Mouse (Mus musculus) left cerebral cortex, adult 2 months (tissue): ENCODE measurements around the gene Lbhd1. TPM values are rescaled to one million over a fixed set of nuclear protein-coding genes. Genes with fewer than 3 reads are reported as not detected.
A peak's percentile ranks its signal among the peaks of the same experiment; 100 is the strongest.
"Not testable (repeated sequence)": the region's sequence is repeated elsewhere in the genome, so short reads cannot be mapped to it uniquely, and the experiment has no call there.

Experiments
- DNase-seq, 2 experiments: peaks; one replicate each; pipeline ENCODE4 v3.0.0; 2021 to 2022; ENCODE audit warnings: low spot score in 2 of 2, mixed read lengths in 1 of 2; ENCODE audit errors: extremely low spot score in 1 of 2
- H3K27ac ChIP-seq: fragments of 200-600 bp; 2 replicates; pipeline ENCODE4 v1.8.1; 2022
- H3K4me3 ChIP-seq: fragments of 200-600 bp; 2 replicates; pipeline ENCODE4 v1.8.1; 2022
- CTCF ChIP-seq: fragments of 200-600 bp; IDR thresholded peaks from 2 replicates; pipeline ENCODE4 v1.8.1; 2022; ENCODE audit warnings: antibody characterized with exemption, mild to moderate bottlenecking, moderate library complexity
- intact Hi-C: fragments of 180-260 bp; cut with DNase I; formaldehyde crosslinking; loops from one replicate; pipeline ENCODE4 v1.15.1; 2025
- total RNA-seq, 2 experiments: library from RNA; stranded (reverse); gene quantifications; 2 replicates each; pipeline ENCODE4 v1.2.3; 2021

The Lbhd1 gene
- total RNA-seq, 2 experiments from 2014 or later = 6.5 to 9.3 TPM

GRCm38 (mm10) chr19:8875031-8875430 lies 8.5 kb upstream of the Lbhd1 start:
- intact Hi-C loops = no loop called here
- Histone ChIP-seq H3K4me3 (no peak overlapping the region), H3K27ac (no peak overlapping the region)
- no peak for DNase-seq
- no peak for TF ChIP-seq CTCF

GRCm38 (mm10) chr19:8880311-8881033 lies 3.1 kb upstream of the Lbhd1 start, which contains the start of gene Uqcc3:
TSS of gene Uqcc3 (minus strand) at chr19:8880923.
- TF ChIP-seq CTCF = no peak

GRCm38 (mm10) chr19:8881034-8881392 lies 2.5 kb upstream of the Lbhd1 start:
- peak overlapping the region; percentile 95 for H3K27ac ChIP-seq
- no peak for DNase-seq
- peak overlapping the region; percentile 90 for H3K4me3 ChIP-seq
- TF ChIP-seq CTCF = no peak
- intact Hi-C loops = no loop called here

More at GRCm38 (mm10) chr19:8880311-8881033, 3.1 kb upstream of the Lbhd1 start, which contains the start of gene Uqcc3:
- Histone ChIP-seq H3K4me3 (peak within 1 kb of the TSS; percentile 90), H3K27ac (peak within 1 kb of the TSS; percentile 95)
- peak; percentile 86 for DNase-seq
- intact Hi-C loops = no loop called here

- DNase-seq = no peak
- intact Hi-C loops = loop anchor here (5.0 kb wide), 1 partner anchor 45 kb away; no protein-coding TSS in a partner anchor
These were observed 3.5 kb downstream of the Lbhd1 start for GRCm38 (mm10) chr19:8886916-8887584.

GRCm38 (mm10) chr19:8887585-8888463 lies 4.3 kb downstream of the Lbhd1 start:
- TF ChIP-seq CTCF = no peak
- DNase-seq = no peak
- Histone ChIP-seq H3K27ac (peak overlapping the region; percentile 84), H3K4me3 (peak overlapping the region; percentile 81)
- intact Hi-C loops = loop anchor here (5.0 kb wide), 1 partner anchor 46 kb away; no protein-coding TSS in a partner anchor

More at GRCm38 (mm10) chr19:8886916-8887584, 3.5 kb downstream of the Lbhd1 start:
- no peak for TF ChIP-seq CTCF
- Histone ChIP-seq H3K4me3 (no peak overlapping the region), H3K27ac (no peak overlapping the region)

GRCm38 (mm10) chr19:8888511-8889385 lies 5.2 kb downstream of the Lbhd1 start, which contains the start of the genes 1810009A15Rik and Gm49416:
TSS of gene 1810009A15Rik (plus strand) at chr19:8888853.
TSS of gene Gm49416 (plus strand) at chr19:8888926.
- intact Hi-C loops = loop anchor here (5.0 kb wide), 1 partner anchor 46 kb away; no protein-coding TSS in a partner anchor
- Histone ChIP-seq H3K4me3 (peak within 1 kb of the TSS; percentile 81), H3K27ac (peak within 1 kb of the TSS; percentile 86)
- no peak for TF ChIP-seq CTCF
- peak; percentile 92 to 94 for DNase-seq

GRCm38 (mm10) chr19:8892829-8893766 lies 9.6 kb downstream of the Lbhd1 start, which contains the start of gene Ints5:
TSS of gene Ints5 (plus strand) at chr19:8893005.
- peak within 1 kb of the TSS; percentile 81 for H3K27ac ChIP-seq
- TF ChIP-seq CTCF = no peak
- intact Hi-C loops = no loop called here
- DNase-seq = peak; percentile 85 to 88
- peak within 1 kb of the TSS; percentile 56 for H3K4me3 ChIP-seq

GRCm38 (mm10) chr19:8895397-8895960 lies 11.9 kb downstream of the Lbhd1 start:
- Histone ChIP-seq H3K27ac (no peak overlapping the region), H3K4me3 (no peak overlapping the region)
- intact Hi-C loops = no loop called here
- DNase-seq = no peak
- no peak for TF ChIP-seq CTCF

- intact Hi-C loops, H3K4me3 ChIP-seq, H3K27ac ChIP-seq, DNase-seq: not testable (repeated sequence)
These were observed 12.7 kb downstream of the Lbhd1 start for GRCm38 (mm10) chr19:8896231-8896630.

- peak overlapping the region; percentile 69 for H3K27ac ChIP-seq
- intact Hi-C loops = not testable (repeated sequence)
- H3K4me3 ChIP-seq = peak overlapping the region; percentile 72
- peak; percentile 36 to 37 for DNase-seq
These were observed 13.8 kb downstream of the Lbhd1 start for GRCm38 (mm10) chr19:8897211-8897864.
